Mouse (Mus musculus) retina, adult 2 months (tissue): ENCODE data around the gene Rogdi.

Experiments used
- DNase-seq: peaks from one replicate; pipeline ENCODE4 v3.0.0-alpha.2; 2012; ENCODE audit warnings: low read depth, low spot score

The Rogdi gene

DNA sequence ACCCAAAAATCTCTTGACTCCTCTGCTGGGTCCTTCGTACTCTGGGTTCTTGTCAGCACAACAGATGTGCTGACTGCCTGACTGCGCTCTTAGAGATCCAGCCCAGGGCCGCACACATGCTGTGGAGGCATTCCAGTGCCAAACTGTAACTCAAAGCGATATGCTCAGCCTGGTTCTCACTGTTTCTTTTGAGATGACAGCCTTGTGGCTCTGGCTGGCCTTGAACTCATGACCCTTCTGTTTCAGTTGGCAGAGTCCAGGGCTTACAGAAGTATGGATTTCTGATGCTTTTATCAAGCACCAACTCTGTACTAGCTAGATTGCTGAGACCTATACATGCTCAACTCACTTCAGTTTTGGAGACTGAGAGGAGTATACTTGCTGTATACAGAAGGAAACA lies 20.1 kb downstream of the Rogdi start:
- DNase-seq = no peak

DNA sequence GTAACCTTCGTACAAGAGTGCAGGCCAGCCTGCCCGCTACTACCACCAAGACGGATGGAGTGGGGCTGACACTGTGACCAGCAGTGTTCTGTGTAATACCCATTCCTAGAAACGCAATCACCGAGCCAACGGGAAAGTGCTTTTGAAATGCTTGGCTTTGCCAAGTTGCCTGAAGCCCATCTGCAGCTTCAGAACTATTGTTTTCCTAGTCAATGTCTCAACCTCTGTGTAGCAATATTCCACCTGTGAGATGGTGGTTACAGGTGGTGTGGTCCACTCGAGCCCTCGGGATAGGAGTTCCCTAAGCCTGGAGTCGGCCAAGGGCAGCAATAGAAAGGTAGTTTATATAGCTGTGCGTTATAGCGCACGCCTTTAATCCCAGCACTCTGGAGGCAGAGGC lies 28.6 kb downstream of the Rogdi start:
- no peak for DNase-seq

DNA sequence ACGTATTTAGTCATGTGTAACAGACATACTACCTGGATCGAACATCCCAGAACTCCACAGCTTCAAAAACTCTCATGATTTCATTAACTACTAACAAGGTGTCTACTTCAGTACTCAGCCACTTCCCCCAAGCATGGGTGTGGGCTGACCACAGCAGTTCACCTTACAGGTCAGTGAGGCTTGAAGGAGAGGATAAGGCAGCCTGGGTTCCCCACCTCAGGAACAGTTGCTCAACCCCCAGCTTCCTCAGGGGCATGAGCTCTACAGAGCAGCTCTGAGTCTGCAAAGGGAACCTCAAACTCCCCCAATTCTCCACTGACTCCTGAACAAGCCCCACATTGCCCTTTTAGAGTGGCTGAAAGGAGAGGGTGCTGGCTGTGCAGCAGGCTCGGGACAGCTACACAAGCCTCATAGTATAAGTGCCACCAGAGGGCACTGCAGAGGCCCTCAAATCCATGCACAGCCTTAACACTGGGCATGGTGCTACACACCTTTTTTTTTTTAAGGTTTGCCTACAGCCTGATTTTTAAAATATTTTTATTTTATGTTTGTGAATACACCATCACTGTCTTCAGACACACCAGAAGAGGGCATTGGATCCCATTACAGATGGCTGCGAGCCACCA lies 33.5 kb downstream of the Rogdi start:
- DNase-seq = peak; percentile 18

DNA sequence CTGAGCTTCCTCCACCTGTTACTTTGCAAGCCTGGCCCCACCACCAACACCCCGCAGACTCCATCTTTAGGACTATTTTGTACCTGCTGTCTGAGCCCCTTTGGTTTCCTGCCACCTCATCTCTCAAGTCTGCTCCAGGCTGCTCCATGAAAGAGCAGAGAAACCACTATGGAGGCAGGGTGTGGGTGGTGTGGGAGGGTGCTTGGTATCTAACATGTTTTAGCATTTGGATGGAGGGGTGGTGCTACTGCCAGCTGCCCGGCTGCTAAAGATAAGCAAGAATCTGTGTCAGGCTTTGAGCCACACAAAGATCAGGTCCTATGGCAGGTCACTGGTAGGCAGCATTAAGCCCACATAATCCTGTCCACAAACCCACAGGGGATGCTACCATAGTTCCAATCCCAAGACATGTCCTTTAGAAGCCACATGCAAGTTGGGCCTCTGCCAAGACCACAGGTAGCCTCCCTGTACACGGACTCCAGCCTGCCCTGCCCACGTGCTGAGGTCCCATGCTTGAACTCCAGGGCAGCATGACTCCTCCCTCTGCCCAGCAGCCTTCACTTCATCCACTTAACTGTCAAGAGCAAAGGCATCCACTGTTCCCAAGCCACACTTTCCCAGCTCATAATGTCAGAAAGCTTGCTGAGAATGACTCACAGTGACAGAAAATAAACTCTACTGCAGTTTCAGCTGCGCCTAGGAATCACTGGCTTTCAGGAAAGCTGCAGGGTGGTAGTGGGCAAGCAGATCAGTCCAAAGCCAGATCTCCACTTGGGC lies 34.9 kb downstream of the Rogdi start:
- no peak for DNase-seq

DNA sequence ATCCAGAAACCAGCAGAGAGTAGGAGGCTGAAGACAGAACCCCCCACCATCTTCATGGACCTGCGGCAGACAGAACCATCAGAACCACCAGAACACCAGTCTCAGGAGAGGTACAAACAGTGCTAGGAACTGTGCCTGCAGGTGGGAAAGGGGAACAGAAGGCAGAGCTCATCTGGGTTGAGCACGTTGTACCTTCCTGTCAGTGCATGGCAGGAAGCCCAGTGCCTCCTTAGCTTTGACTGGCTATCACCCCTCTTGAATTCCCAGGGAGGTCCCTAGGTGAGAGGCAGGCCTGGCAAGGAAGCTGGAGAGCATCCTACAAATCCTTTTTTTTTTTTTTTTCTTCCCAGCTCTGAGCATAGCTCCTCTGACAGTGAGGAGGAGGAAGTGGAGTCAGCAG lies 37.2 kb downstream of the Rogdi start:
- no peak for DNase-seq

DNA sequence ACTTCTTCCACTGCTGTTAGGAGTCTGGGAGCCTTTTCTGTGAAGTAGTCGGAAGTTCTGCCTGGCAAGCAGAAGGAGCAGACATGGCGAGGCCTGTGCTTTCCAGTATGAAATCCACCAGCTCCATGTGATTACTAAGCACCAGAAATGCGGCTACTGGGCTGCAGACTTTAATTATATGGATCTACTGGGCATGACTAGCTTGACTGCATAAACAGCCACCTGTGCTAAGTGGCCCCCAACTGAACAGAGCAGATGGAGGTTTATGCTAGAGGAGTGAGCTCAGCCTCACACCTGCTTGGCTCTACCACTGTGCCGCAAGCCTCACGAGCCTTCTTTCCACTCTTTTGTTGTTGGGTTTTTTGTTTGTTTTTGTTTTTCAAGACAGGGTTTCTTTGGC lies 38.8 kb downstream of the Rogdi start:
- no peak for DNase-seq

DNA sequence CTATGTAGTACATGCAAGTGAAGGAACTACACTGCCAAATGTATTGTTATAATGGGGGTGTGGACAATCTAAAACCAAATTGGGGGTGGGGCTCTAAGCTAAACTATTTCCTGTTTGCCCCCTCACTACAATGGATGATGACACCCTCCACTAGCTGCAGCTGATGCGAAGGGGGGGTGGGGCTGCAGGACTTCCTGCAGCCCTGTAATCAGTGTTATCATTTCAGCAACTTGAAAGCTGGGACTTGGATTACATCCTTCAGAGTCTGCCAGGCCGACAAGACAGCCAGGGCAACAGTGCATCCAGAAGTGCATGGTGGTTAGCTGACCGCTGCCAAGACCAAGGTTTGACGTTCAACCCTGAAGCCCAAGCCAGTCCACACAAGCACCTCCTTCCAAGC lies 41.7 kb downstream of the Rogdi start:
- no peak for DNase-seq

DNA sequence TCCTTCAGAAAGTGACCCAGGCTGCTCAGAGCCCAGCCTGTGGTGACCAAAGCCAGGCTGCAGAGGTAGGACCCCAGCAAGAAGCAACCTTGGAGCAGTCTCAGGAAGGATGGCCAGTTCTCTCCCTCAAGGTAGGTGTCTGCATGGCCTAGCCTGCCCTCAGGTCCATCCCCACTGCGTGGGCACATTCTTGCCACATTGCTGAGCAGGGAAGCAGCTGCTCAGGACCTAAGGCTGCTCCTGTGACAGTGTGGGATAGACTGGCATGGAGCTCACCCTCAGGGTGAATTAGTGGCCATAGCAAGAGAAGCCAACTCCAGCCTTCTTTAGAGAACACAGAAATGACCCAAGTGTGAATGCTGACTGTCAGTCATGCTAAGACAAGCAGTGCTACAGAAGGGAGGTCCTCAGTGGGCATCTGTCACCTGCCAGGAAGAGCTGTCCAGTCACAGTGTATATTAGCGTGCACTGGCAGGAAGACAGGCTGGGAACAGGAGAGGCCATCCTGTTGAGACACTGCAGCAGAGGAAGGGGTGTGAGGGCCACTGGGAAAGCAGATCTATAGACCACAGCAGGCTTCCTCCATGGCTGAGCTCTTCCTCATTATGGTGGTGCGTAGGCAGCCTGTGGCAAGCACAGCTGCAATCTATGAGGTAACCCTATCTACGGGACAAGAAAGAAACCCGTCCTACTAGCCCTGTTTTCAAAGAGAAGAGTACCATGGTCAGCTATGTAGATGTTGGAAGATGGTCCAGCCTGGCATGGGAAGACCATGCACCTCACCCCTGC lies 44.1 kb downstream of the Rogdi start:
- no peak for DNase-seq

DNA sequence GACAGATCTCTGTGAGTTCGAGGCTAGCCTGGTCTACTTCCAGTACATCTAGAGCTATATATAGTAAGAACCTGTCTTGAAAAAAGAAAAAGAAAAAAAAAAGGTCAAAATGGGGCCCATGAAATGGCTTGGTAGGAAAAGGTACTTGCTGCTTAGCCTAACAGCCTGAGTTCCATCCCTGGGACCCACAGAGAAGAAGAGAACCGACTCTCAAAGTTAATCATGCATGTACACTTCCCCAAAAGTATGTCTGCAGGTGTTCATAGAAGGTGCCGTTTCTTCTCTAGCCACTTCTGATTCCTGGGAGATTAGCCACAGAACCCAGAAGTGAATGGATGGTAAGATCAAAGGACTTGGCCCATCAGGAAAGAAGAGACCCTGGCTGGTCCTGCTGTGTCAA lies 44.9 kb downstream of the Rogdi start:
- DNase-seq = no peak

DNA sequence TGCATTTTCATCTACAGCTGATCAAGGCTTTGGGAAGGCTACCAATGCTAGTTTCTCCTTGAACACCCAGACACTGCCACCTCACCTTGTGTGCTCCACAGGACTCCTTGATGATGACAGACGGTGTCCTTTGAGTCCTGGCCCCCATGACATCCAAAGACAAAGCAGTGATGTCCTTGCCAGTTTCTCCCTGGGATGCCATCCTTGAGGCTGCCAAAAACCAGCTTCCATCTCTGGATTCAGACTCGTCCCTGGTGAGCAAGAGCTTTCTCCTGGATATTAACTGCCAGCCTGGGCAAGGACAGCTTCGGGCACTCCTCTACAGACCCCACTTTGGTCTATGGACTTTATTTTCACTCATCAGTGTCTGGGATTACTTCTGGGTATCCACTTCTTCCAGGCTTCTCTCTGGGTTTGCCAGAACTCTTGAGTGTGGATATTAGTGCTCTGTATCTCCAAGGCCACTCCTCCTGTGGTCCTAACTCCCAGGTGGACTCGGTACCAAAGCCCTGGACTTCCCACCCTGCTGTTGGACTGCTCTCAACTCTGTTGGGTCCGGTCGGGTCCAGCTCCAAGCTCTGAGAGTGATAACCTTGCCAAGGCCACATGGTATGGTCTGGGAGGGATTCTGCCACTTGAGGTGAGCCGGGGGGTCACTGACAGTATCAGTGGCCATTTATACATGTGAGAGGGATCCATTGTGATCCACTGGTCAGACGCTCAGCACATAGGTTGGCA lies 47.8 kb downstream of the Rogdi start:
- DNase-seq = no peak

DNA sequence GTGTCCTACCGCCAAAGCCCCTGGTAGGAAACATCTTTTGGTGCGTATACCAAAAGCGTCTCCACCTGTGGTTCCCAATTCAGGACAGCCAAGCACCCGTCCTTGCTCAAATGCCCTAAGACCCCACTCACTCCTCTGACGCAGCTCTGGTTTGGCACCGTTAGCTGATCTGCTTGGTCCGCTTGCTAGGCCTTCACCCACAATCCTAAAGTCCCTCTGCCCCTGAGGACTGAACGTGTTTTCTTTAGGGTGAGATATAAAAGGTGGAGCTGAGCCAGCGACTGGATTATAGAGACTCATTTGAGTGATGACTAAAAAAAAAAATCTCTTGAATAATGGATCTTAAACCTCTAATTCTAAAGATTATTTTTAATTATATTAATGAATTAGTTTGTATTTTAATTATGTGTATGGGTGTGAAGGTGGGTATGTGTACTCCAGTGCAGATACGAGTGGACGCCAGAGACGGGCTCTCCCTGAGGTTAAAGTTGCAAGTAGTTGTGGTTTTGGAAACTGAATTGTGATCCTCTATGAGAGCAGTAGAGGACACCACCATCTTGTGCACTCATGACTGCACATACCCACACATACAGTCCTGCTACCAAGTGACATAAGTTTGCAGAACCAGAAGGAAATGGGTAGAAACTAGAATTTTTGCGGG lies 48.5 kb downstream of the Rogdi start:
- no peak for DNase-seq

DNA sequence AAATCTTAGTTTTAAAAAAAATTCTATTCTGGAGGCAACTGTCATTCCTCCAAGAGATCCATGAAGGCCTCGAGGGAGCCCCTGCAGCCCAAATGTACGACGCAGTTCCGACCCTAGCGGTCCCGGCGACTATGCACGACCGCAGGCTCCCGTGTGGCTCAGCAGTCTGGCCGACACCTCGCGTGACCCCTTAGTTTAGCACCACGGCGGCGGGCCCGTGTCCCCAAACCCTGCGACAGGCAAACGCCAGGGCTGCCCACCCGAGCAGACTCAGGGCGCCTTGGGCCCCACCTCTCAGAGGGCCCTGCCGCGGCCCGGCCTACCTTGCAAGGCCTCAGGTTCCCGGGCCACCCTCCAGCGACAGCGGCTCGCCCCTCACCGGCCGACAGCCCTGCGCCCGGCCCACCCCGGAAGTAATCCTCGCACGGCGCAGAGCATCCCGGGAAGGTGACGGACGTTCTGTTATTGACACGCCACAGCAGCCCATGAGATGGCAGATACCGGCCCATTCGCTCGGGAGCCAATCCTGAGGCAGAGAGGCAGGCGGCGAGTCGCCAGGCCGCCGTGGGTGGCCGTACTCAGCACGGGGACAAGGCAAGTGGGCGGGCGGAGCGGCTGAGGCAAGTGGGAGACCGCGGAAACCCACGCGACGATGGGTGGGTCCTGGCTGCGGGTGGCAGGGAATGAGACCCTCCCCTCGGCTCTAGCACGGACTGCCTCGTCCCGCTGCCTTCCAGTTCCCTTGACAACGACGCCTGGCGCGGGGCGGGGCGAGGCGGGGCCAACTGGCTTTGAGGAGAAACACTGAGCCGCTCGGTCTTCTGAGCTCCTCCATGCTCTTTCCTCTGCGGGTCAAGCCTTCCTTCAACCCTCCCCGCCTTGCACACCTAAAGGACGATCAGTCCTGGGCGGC lies 49.3 kb downstream of the Rogdi start, which contains the start of gene Anks3:
TSS of gene Anks3 (minus strand) at position 409 of the 913 bp plus-strand sequence.
- peak; percentile 82 for DNase-seq

DNA sequence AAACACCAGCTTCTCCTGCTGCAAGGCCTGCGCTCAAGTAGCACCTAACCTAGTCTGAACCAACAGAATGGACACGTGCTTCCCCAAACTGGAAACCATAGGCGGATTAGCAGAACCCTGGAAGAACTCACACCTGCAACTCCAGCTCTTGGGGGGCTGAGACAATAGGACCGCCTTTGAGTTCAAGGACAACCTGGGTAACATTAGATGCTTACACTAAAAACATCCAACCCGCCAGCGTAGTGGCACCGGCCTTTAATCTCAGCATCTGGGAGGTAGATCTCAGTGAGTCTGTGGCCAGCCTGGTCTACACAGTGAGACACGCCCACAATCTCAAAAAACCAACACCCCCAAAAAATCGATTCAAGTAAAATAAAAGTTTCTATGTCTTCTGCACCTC lies 50.0 kb downstream of the Rogdi start:
- DNase-seq = no peak

DNA sequence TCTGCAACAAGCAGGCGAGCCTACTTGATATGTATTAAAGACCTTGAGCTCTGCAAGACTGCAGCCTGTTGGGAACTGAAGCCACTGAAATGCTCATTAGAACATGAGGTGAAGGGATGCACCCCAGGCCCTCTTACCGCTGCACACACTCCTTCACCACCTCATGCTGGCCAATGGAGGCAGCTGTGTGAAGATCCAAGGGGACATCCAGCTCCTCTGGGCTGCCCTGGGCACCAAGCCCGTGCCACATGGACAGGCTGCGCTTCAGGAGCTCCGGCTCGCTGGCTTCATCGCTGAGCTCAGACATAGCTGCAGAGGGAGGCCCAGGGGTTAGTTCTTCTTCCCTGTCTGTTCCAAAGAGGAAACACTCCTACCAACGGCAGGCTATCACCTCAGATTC lies 53.1 kb downstream of the Rogdi start:
- no peak for DNase-seq
